Mouse (Mus musculus): ENCODE data around the gene Srgap2.

Gene Srgap2

GRCm38 (mm10) chr1:131527281-131528080 is at the start of gene Srgap2, which contains the start of gene Fam72a:
Srgap2 (minus strand) TSS chr1:131527352.
Fam72a (plus strand) TSS chr1:131527903.
- peak; percentile 100 for DNase-seq

- no peak for DNase-seq
These were observed 46.6 kb upstream of the Srgap2 start for GRCm38 (mm10) chr1:131573721-131574120.

- DNase-seq: no peak
These were observed 43.2 kb upstream of the Srgap2 start for GRCm38 (mm10) chr1:131570391-131570790.

GRCm38 (mm10) chr1:131569721-131570120 is 42.6 kb upstream of the Srgap2 start:
- DNase-seq: no peak

- DNase-seq: peak; percentile 15
These were observed 38.9 kb upstream of the Srgap2 start for GRCm38 (mm10) chr1:131566056-131566455.

- DNase-seq: no peak
These were observed 34.9 kb upstream of the Srgap2 start for GRCm38 (mm10) chr1:131562081-131562480.

- DNase-seq: no peak
These were observed 33.3 kb upstream of the Srgap2 start for GRCm38 (mm10) chr1:131560500-131560899.

GRCm38 (mm10) chr1:131555042-131555812 is 28.1 kb upstream of the Srgap2 start:
- peak; percentile 85 for DNase-seq

GRCm38 (mm10) chr1:131553428-131553827 is 26.3 kb upstream of the Srgap2 start:
- DNase-seq: no peak

- no peak for DNase-seq
These were observed 24.8 kb upstream of the Srgap2 start for GRCm38 (mm10) chr1:131551956-131552355.

- DNase-seq: no peak
These were observed 21.6 kb upstream of the Srgap2 start for GRCm38 (mm10) chr1:131548494-131549365.

GRCm38 (mm10) chr1:131546798-131547690 is 19.9 kb upstream of the Srgap2 start:
- no peak for DNase-seq

- peak; percentile 91 for DNase-seq
These were observed 16.9 kb upstream of the Srgap2 start for GRCm38 (mm10) chr1:131543886-131544565.

- DNase-seq: no peak
These were observed 14.8 kb upstream of the Srgap2 start for GRCm38 (mm10) chr1:131541903-131542302.

GRCm38 (mm10) chr1:131541431-131541830 is 14.3 kb upstream of the Srgap2 start:
- DNase-seq: no peak

- DNase-seq: no peak
These were observed 13.6 kb upstream of the Srgap2 start for GRCm38 (mm10) chr1:131540795-131541194.

GRCm38 (mm10) chr1:131539771-131540170 is 12.6 kb upstream of the Srgap2 start:
- DNase-seq: no peak

- DNase-seq: no peak
These were observed 1.5 kb upstream of the Srgap2 start for GRCm38 (mm10) chr1:131528561-131529166.

GRCm38 (mm10) chr1:131528081-131528507 is 942 bp upstream of the Srgap2 start:
- peak; percentile 79 for DNase-seq

- peak; percentile 89 for DNase-seq
These were observed 531 bp downstream of the Srgap2 start for GRCm38 (mm10) chr1:131526371-131527270.

Measured in cerebellum, adult 9-11 months (tissue).